Mouse (Mus musculus): ENCODE measurements around the gene Zscan10. TPM values are rescaled to one million over a fixed set of nuclear protein-coding genes. Genes with fewer than 3 reads are reported as not detected.
A peak's percentile ranks its signal among the peaks of the same experiment; 100 is the strongest.

Gene Zscan10
- polyA plus RNA-seq, 1 experiment from 2014 or later = 0.20 TPM

DNA sequence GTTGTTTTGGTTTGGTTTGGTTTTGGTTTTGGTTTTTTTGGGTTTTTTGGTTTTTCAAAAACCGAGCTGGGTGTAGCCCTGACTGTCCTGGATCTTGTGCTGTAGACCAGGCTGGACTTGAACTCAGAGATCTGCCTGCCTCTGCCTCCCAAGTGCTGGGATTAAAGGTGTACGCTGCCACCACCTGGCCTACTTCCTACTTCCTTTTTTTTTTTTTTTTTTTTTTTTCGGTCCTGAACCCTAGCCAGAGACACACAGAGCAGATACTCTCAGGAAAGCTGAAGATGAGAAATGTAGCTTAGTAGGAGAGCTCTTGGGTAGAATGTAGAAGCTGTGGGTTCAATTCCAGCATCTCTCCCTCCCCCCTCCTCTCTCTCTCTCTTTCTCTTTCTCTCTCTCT lies 57.8 kb downstream of the Zscan10 start:
- Histone ChIP-seq H3K4me2 (replicated peaks) (no peak overlapping the region), H3K9ac (no peak overlapping the region), H3K36me3 (no peaks in the 10 kb centered on the region), H3K4me3 (no peak overlapping the region), H3K27me3 (peaks cover 43% of the 10 kb centered on the region), H3K27ac (no peak overlapping the region), H3K4me1 (no peaks in the 10 kb centered on the region), H3K9me3 (no peaks in the 10 kb centered on the region)
- no peak for ATAC-seq (ENCODE audit: insufficient number of reproducible peaks, insufficient read depth, low FRiP score, low TSS enrichment)
- WGBS = 68% methylated on average over 3 of the region's 3 CpGs

DNA sequence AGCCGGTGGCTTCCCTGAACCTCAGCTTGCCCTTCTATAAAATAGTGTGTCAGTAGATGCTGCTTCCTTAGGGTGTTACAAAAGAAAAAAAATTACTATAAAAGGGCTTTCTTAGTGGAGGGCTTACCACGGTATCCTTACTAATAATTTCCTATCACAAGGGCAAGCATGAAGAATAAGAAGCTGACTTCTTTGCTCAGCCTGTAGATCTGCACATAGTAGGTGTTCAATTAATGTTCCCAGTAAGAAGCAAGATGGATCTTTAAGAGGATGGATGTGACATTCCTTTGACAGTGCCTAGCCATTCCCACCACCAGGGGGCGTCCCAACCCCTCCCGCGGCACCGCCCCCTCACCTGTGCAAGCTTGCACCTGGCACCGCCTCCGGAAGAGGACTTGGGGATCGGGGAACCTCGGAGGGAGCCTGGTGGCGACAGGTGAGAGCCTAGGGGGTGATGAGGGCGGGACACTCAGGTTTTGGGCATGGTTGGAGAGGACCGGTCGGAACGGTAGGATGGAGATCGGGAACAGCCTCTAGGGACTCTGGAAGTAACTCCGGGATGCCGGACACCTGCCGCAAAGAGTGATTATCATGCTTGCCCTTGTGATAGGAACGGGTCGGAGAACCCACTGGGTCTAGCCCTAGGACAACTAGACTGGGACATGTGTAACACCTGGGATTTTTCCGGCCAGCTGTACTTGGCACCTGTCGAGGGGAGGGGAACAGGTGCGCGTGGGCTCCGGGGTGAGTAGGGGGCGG lies 59.6 kb downstream of the Zscan10 start, which contains the start of gene Bicdl2:
TSS of gene Bicdl2 (plus strand) at position 390 of the 759 bp plus-strand sequence.
- no peak for ATAC-seq (ENCODE audit: insufficient number of reproducible peaks, insufficient read depth, low FRiP score, low TSS enrichment)
- H3K9ac ChIP-seq = no peak within 1 kb of the TSS
- peak within 1 kb of the TSS; percentile 30 for H3K4me2 ChIP-seq (replicated peaks)
- 4% methylated on average over 27 of the region's 27 CpGs for WGBS
- peaks cover 43% of the 10 kb centered on the region for H3K27me3 ChIP-seq
- H3K9me3 ChIP-seq = no peaks in the 10 kb centered on the region
- H3K36me3 ChIP-seq = no peaks in the 10 kb centered on the region
- no peak within 1 kb of the TSS for H3K27ac ChIP-seq
- H3K4me3 ChIP-seq = no peak within 1 kb of the TSS
- H3K4me1 ChIP-seq = peaks cover 5% of the 10 kb centered on the region

Other genes with a start within 250 kb of the Zscan10 start
- gene Vmn2r116, start 216.3 kb upstream of the Zscan10 start, polyA plus RNA-seq (2016; fragmentation: Nextera tagmentation; extraction: Ambion mirVana) = not detected in 2 replicates
- not detected in 2 replicates for gene Vmn2r117, start 121.2 kb upstream of the Zscan10 start, polyA plus RNA-seq (2016; fragmentation: Nextera tagmentation; extraction: Ambion mirVana)
- gene Zfp213, start 36.6 kb upstream of the Zscan10 start, polyA plus RNA-seq (2016; fragmentation: Nextera tagmentation; extraction: Ambion mirVana) = 24.3 and 26.8 TPM in 2 replicates
- gene Zfp13, start 1.4 kb upstream of the Zscan10 start, polyA plus RNA-seq (2016; fragmentation: Nextera tagmentation; extraction: Ambion mirVana) = 23.8 and 24.1 TPM in 2 replicates
- gene Mmp25, start 44.4 kb downstream of the Zscan10 start, polyA plus RNA-seq (2016; fragmentation: Nextera tagmentation; extraction: Ambion mirVana) = 0.84 and 1.3 TPM in 2 replicates
- gene Bicdl2, start 59.6 kb downstream of the Zscan10 start, polyA plus RNA-seq (2016; fragmentation: Nextera tagmentation; extraction: Ambion mirVana) = 1.3 and 1.9 TPM in 2 replicates
- gene Hcfc1r1, start 72.7 kb downstream of the Zscan10 start, polyA plus RNA-seq (2016; fragmentation: Nextera tagmentation; extraction: Ambion mirVana) = 60.3 and 61.2 TPM in 2 replicates
- gene Thoc6, start 73.0 kb downstream of the Zscan10 start, polyA plus RNA-seq (2016; fragmentation: Nextera tagmentation; extraction: Ambion mirVana) = 49.6 and 51.7 TPM in 2 replicates
- gene Tnfrsf12a, start 76.6 kb downstream of the Zscan10 start, polyA plus RNA-seq (2016; fragmentation: Nextera tagmentation; extraction: Ambion mirVana) = 8.6 and 9.2 TPM in 2 replicates
- 49.2 and 52.4 TPM in 2 replicates for gene Cldn6, start 78.4 kb downstream of the Zscan10 start, polyA plus RNA-seq (2016; fragmentation: Nextera tagmentation; extraction: Ambion mirVana)
- 12.6 and 13.5 TPM in 2 replicates for gene Cldn9, start 83.2 kb downstream of the Zscan10 start, polyA plus RNA-seq (2016; fragmentation: Nextera tagmentation; extraction: Ambion mirVana)
- 0.66 and 1.0 TPM in 2 replicates for gene 1520401A03Rik, start 121.9 kb downstream of the Zscan10 start, polyA plus RNA-seq (2016; fragmentation: Nextera tagmentation; extraction: Ambion mirVana)
- 54.2 and 54.6 TPM in 2 replicates for gene Pkmyt1, start 125.5 kb downstream of the Zscan10 start, polyA plus RNA-seq (2016; fragmentation: Nextera tagmentation; extraction: Ambion mirVana)
- 14.8 and 16.0 TPM in 2 replicates for gene Paqr4, start 140.0 kb downstream of the Zscan10 start, polyA plus RNA-seq (2016; fragmentation: Nextera tagmentation; extraction: Ambion mirVana)
- gene Kremen2, start 145.0 kb downstream of the Zscan10 start, polyA plus RNA-seq (2016; fragmentation: Nextera tagmentation; extraction: Ambion mirVana) = 23.4 and 25.1 TPM in 2 replicates
- gene Flywch1, start 170.7 kb downstream of the Zscan10 start, polyA plus RNA-seq (2016; fragmentation: Nextera tagmentation; extraction: Ambion mirVana) = 122 and 125 TPM in 2 replicates
- 57.7 and 58.5 TPM in 2 replicates for gene Flywch2, start 185.2 kb downstream of the Zscan10 start, polyA plus RNA-seq (2016; fragmentation: Nextera tagmentation; extraction: Ambion mirVana)
- gene Srrm2, start 189.7 kb downstream of the Zscan10 start, polyA plus RNA-seq (2016; fragmentation: Nextera tagmentation; extraction: Ambion mirVana) = 657 and 663 TPM in 2 replicates
- 1,164 and 1,169 TPM in 2 replicates for gene Elob, start 228.3 kb downstream of the Zscan10 start, polyA plus RNA-seq (2016; fragmentation: Nextera tagmentation; extraction: Ambion mirVana)
- 0.46 and 0.59 TPM in 2 replicates for gene Prss33, start 235.2 kb downstream of the Zscan10 start, polyA plus RNA-seq (2016; fragmentation: Nextera tagmentation; extraction: Ambion mirVana)
- gene Prss32, start 243.0 kb downstream of the Zscan10 start, polyA plus RNA-seq (2016; fragmentation: Nextera tagmentation; extraction: Ambion mirVana) = not detected in 2 replicates
- gene Prss41, start 243.3 kb downstream of the Zscan10 start, polyA plus RNA-seq (2016; fragmentation: Nextera tagmentation; extraction: Ambion mirVana) = 2.2 and 2.5 TPM in 2 replicates

All from embryonic facial prominence, embryonic 12.5 days (tissue).